Mouse (Mus musculus): ENCODE measurements around the gene Aanat.

DNA sequence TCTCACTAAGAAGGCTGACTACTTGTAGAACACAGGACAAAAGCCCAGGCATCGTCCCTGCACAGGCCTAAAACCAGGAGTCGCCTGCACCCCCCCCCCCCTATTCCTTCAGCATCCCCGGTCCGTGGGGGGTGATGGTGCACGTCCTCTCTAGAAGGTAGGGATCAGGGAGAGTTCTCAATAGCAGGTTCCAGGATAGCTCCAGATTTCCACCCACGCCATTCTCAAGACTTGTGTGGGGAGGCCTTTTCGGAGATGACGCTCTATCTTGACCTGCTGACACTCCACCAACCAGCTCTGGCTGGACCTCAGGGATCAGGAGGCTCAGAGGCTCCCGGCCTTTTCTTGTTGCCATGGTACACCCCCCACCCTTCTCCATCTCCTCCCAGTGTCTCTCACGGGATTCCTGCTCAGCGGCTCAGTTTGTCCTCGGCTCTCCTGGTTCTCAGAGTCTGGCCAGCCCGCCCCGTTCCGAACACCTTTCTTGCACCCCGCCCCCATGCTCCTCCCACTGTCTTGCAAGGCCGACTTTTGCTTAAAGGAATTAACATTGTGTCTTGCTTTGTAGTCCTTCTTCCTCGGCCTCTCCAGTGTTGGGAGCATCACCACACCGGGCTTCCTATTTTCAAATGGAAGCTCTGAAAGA lies 57.5 kb downstream of the Aanat start:
- TF ChIP-seq CTCF (IDR thresholded peaks at IDR 0.05; ENCODE audit: low read depth) (no peak), EP300 (IDR thresholded peaks at IDR 0.05; ENCODE audit: low read depth) (no peak)

All from liver, postnatal 0 days (tissue).